Mouse (Mus musculus) left cerebral cortex, postnatal 4 days (tissue): ENCODE results near the gene Cdc42se2. TPM values are rescaled to one million over a fixed set of nuclear protein-coding genes. Genes with fewer than 3 reads are reported as not detected.

ENCODE experiments used
- DNase-seq: peaks from one replicate; pipeline ENCODE4 v3.0.0-alpha.2; 2022
- intact Hi-C: fragments of 180-260 bp; cut with DNase I; formaldehyde crosslinking; loops from one replicate; pipeline ENCODE4 v1.15.1; 2025
- total RNA-seq, 2 experiments: library from RNA; stranded (reverse); gene quantifications; 2 replicates each; pipeline ENCODE4 v1.2.3; 2021

The Cdc42se2 gene
- total RNA-seq, 2 experiments from 2014 or later = 104 to 107 TPM

- intact Hi-C loops = no loop called here
- DNase-seq = no peak
Observed at GRCm38 (mm10) chr11:54712849-54713248, 74.6 kb downstream of the Cdc42se2 start.

- no peak for DNase-seq
- intact Hi-C loops = no loop called here
Observed at GRCm38 (mm10) chr11:54710512-54711293, 76.8 kb downstream of the Cdc42se2 start.

GRCm38 (mm10) chr11:54709645-54710044, 77.8 kb downstream of the Cdc42se2 start:
- intact Hi-C loops = no loop called here
- peak; percentile 17 for DNase-seq

- DNase-seq = no peak
- intact Hi-C loops = no loop called here
Observed at GRCm38 (mm10) chr11:54708153-54708552, 79.3 kb downstream of the Cdc42se2 start.

- peak; percentile 76 for DNase-seq
- intact Hi-C loops = loop anchor here (5.0 kb wide), 1 partner anchor 159 kb away; the partner anchor contains the start of gene Lyrm7
Observed at GRCm38 (mm10) chr11:54703306-54703705, 84.2 kb downstream of the Cdc42se2 start.

- intact Hi-C loops = loop anchor here (5.0 kb wide), 1 partner anchor 160 kb away; the partner anchor contains the start of gene Lyrm7
- no peak for DNase-seq
Observed at GRCm38 (mm10) chr11:54701848-54702247, 85.6 kb downstream of the Cdc42se2 start.

GRCm38 (mm10) chr11:54699972-54700371, 87.5 kb downstream of the Cdc42se2 start:
- intact Hi-C loops = loop anchor here (5.0 kb wide), 1 partner anchor 162 kb away; the partner anchor contains the start of gene Lyrm7
- DNase-seq = no peak

GRCm38 (mm10) chr11:54698636-54699035, 88.8 kb downstream of the Cdc42se2 start:
- DNase-seq = no peak
- intact Hi-C loops = no loop called here

- no peak for DNase-seq
- intact Hi-C loops = no loop called here
Observed at GRCm38 (mm10) chr11:54697611-54698010, 89.9 kb downstream of the Cdc42se2 start.

- intact Hi-C loops = no loop called here
- no peak for DNase-seq
Observed at GRCm38 (mm10) chr11:54695951-54696350, 91.5 kb downstream of the Cdc42se2 start.

GRCm38 (mm10) chr11:54694291-54694690, 93.2 kb downstream of the Cdc42se2 start:
- no peak for DNase-seq
- intact Hi-C loops = no loop called here

- no peak for DNase-seq
- intact Hi-C loops = no loop called here
Observed at GRCm38 (mm10) chr11:54693696-54694095, 93.8 kb downstream of the Cdc42se2 start.

GRCm38 (mm10) chr11:54691179-54691578, 96.3 kb downstream of the Cdc42se2 start:
- intact Hi-C loops = no loop called here
- DNase-seq = no peak

- intact Hi-C loops = no loop called here
- DNase-seq = no peak
Observed at GRCm38 (mm10) chr11:54690171-54690570, 97.3 kb downstream of the Cdc42se2 start.

GRCm38 (mm10) chr11:54684831-54685230, 102.6 kb downstream of the Cdc42se2 start:
- intact Hi-C loops = no loop called here
- DNase-seq = no peak

- intact Hi-C loops = no loop called here
- no peak for DNase-seq
Observed at GRCm38 (mm10) chr11:54679141-54679540, 108.3 kb downstream of the Cdc42se2 start.

- intact Hi-C loops = no loop called here
- DNase-seq = no peak
Observed at GRCm38 (mm10) chr11:54675792-54676489, 111.5 kb downstream of the Cdc42se2 start.

- DNase-seq = no peak
- intact Hi-C loops = no loop called here
Observed at GRCm38 (mm10) chr11:54673575-54674298, 113.7 kb downstream of the Cdc42se2 start.
